Comparison of ENCODE assay signal across 8 mouse cellular contexts in genomic region chr11:114467803-114468202, GRCm38 (mm10).
DNase-seq lines count a peak whose midpoint lies in the region; ATAC-seq lines count a peak whose summit lies in the region.

No protein-coding gene starts in this region.

- no peaks in the 10 kb centered on the region for H3K9me3 ChIP-seq in heart, embryonic 13.5 days
- H3K9me3 ChIP-seq in stomach, embryonic 16.5 days (replicated peaks; ENCODE audit: control insufficient read depth, low read length) = no peaks in the 10 kb centered on the region

- H3K9ac ChIP-seq in heart, embryonic 13.5 days = no peak overlapping the region
- H3K9ac ChIP-seq in stomach, embryonic 16.5 days (ENCODE audit: low read length) = peak overlapping the region; percentile 44; the same call in 1 of the 2 replicates

- peak overlapping the region; percentile 40 for H3K27ac ChIP-seq in heart, embryonic 13.5 days (replicated peaks)
- H3K27ac ChIP-seq in stomach, embryonic 16.5 days (ENCODE audit: low read length) = peak overlapping the region; percentile 75

- no peaks in the 10 kb centered on the region for H3K36me3 ChIP-seq in heart, embryonic 13.5 days
- no peaks in the 10 kb centered on the region for H3K36me3 ChIP-seq in stomach, embryonic 16.5 days (ENCODE audit: control insufficient read depth, insufficient read depth, low read length)

- H3K4me2 ChIP-seq in heart, embryonic 13.5 days = peak overlapping the region; percentile 51
- H3K4me2 ChIP-seq in stomach, embryonic 16.5 days (ENCODE audit: low read depth, low read length) = peak overlapping the region; percentile 32

- H3K4me1 ChIP-seq in heart, embryonic 13.5 days = peaks cover 31% of the 10 kb centered on the region
- peaks cover 17% of the 10 kb centered on the region; the same call in 1 of the 2 replicates for H3K4me1 ChIP-seq in stomach, embryonic 16.5 days (ENCODE audit: control insufficient read depth, insufficient read depth, low read length)

- no peak for ATAC-seq in heart, embryonic 13.5 days (ENCODE audit: extremely low read depth, insufficient number of reproducible peaks, low FRiP score, low TSS enrichment)
- ATAC-seq in stomach, embryonic 16.5 days (ENCODE audit: insufficient read depth, low FRiP score) = no peak
- ATAC-seq in inflammation-experienced regulatory T-cells, adult 6 months = no peak

- H3K4me3 ChIP-seq in heart, embryonic 13.5 days = 0 out of 2 replicates have a peak overlapping the region, but pooled peaks have one; percentile 8
- no peak overlapping the region for H3K4me3 ChIP-seq in stomach, embryonic 16.5 days (replicated peaks; ENCODE audit: low read length)

- WGBS in heart, embryonic 13.5 days = 2% methylated on average over 8 of the region's 8 CpGs
- WGBS in stomach, embryonic 16.5 days = 8% methylated on average over 8 of the region's 8 CpGs

- peaks cover 74% of the 10 kb centered on the region for H3K27me3 ChIP-seq in heart, embryonic 13.5 days (replicated peaks)
- 0 out of 2 replicates have a peak, but pooled peaks cover 4% of the 10 kb centered on the region for H3K27me3 ChIP-seq in stomach, embryonic 16.5 days (ENCODE audit: control insufficient read depth, insufficient read depth, low read length)

- peak; percentile 63 to 70 for DNase-seq in cerebellum, adult 18-20 months
- no peak for DNase-seq in cerebellum, adult 11 months
- peak; percentile 47 to 77 for DNase-seq in cerebellum, postnatal 4 days (ENCODE audit: low spot score in 2 of 2)
- DNase-seq in layer of hippocampus, adult 8-10 months (ENCODE audit: low spot score in 2 of 2) = peak; percentile 57 to 78
- DNase-seq in lung, postnatal 36 days = peak; percentile 82
